Mouse (Mus musculus): ENCODE measurements around the gene Slc9a6. TPM values are rescaled to one million over a fixed set of nuclear protein-coding genes. Genes with fewer than 3 reads are reported as not detected.

Slc9a6 gene
- polyA plus RNA-seq (2012; rRNA removed; ENCODE audit: low replicate concordance) = 19.8 and 27.0 TPM in 2 replicates

GRCm38 (mm10) chrX:56609623-56610317 is at the start of gene Slc9a6:
Gene Slc9a6, plus strand, starts transcription at chrX:56609757.

GRCm38 (mm10) chrX:56597887-56598640 is 11.5 kb upstream of the Slc9a6 start, which contains the start of gene Mmgt1:
Gene Mmgt1, minus strand, starts transcription at chrX:56598069.

Other genes with a start within 250 kb of the Slc9a6 start
- gene Smim10l2a, start 235.2 kb upstream of the Slc9a6 start, polyA plus RNA-seq (2012; rRNA removed; ENCODE audit: low replicate concordance) = 1.1 and 2.0 TPM in 2 replicates
- gene Gm2174, start 161.8 kb upstream of the Slc9a6 start, polyA plus RNA-seq (2012; rRNA removed; ENCODE audit: low replicate concordance) = 2.1 TPM in 1 of 2 replicates, not detected in the other
- 7.2 and 27.5 TPM in 2 replicates for gene Ints6l, start 154.9 kb upstream of the Slc9a6 start, polyA plus RNA-seq (2012; rRNA removed; ENCODE audit: low replicate concordance)
- not detected in 2 replicates for gene Gm10477, start 85.0 kb upstream of the Slc9a6 start, polyA plus RNA-seq (2012; rRNA removed; ENCODE audit: low replicate concordance)
- not detected in 2 replicates for gene Gm648, start 60.2 kb upstream of the Slc9a6 start, polyA plus RNA-seq (2012; rRNA removed; ENCODE audit: low replicate concordance)
- 4.5 and 14.9 TPM in 2 replicates for gene Mmgt1, start 11.7 kb upstream of the Slc9a6 start, polyA plus RNA-seq (2012; rRNA removed; ENCODE audit: low replicate concordance)
- 35.4 and 626 TPM in 2 replicates for gene Fhl1, start 122.0 kb downstream of the Slc9a6 start, polyA plus RNA-seq (2012; rRNA removed; ENCODE audit: low replicate concordance)
- 0.08 and 0.32 TPM in 2 replicates for gene Map7d3, start 212.6 kb downstream of the Slc9a6 start, polyA plus RNA-seq (2012; rRNA removed; ENCODE audit: low replicate concordance)